7 mouse cellular contexts compared by ENCODE assay signal in genomic region chr2:164823181-164823585, GRCm38 (mm10). TPM values are rescaled to one million over a fixed set of nuclear protein-coding genes. Genes with fewer than 3 reads are reported as not detected.
DNase-seq lines count a peak whose midpoint lies in the region; ATAC-seq and TF ChIP-seq lines count a peak whose summit lies in the region.

No protein-coding gene starts in this region.

- H3K27me3 ChIP-seq in liver, embryonic 14.5 days (ENCODE audit: control insufficient read depth, insufficient read depth, low read length) = no peaks in the 10 kb centered on the region

- peak; percentile 47 for TF ChIP-seq CTCF in liver, embryonic 14.5 days (IDR thresholded peaks at IDR 0.05; ENCODE audit: low read depth)

- intact Hi-C loops in left cerebral cortex, postnatal 14 days (cut with DNase I) = no loop called here
- intact Hi-C loops in left cerebral cortex, postnatal 10 days (cut with DNase I) = no loop called here
- intact Hi-C loops in gastrocnemius, postnatal 14 days (cut with DNase I; ENCODE audit: low total_unique reads) = no loop called here

- under 1% methylated on average over 10 of the region's 10 CpGs for WGBS in liver, embryonic 14.5 days (ENCODE audit: insufficient replicate concordance)

- DNase-seq in left cerebral cortex, postnatal 14 days (ENCODE audit: low spot score in 2 of 2) = peak; percentile 39 to 55
- DNase-seq in left cerebral cortex, postnatal 10 days (ENCODE audit: extremely low spot score in 1 of 2, low spot score in 2 of 2) = no peak
- DNase-seq in liver, embryonic 14.5 days (ENCODE audit: low read depth in 3 of 3, low spot score in 3 of 3) = peak in 2 of 3 experiments; percentile 32 to 52
- DNase-seq in retina, embryonic 14.5 days (ENCODE audit: low spot score) = peak; percentile 65
- no peak for DNase-seq in gastrocnemius, postnatal 14 days

- peak; percentile 65 for ATAC-seq in granulocyte monocyte progenitor cell, adult 5-6 weeks (replicated peaks; ENCODE audit: poor library complexity, severe bottlenecking)
- ATAC-seq in liver, embryonic 14.5 days (ENCODE audit: insufficient read depth) = peak; percentile 59

- peak overlapping the region; percentile 68 for H3K4me2 ChIP-seq in liver, embryonic 14.5 days (ENCODE audit: low read depth)

- H3K9me3 ChIP-seq in liver, embryonic 14.5 days (ENCODE audit: control insufficient read depth, low read length) = no peaks in the 10 kb centered on the region

- H3K27ac ChIP-seq in brown adipose tissue, adult 24 weeks (replicated peaks; ENCODE audit: low read depth, low read length) = peak overlapping the region; percentile 62
- H3K27ac ChIP-seq in liver, embryonic 14.5 days = peak overlapping the region; percentile 9

- H3K9ac ChIP-seq in liver, embryonic 14.5 days (replicated peaks) = peak overlapping the region; percentile 61

- H3K4me3 ChIP-seq in brown adipose tissue, adult 24 weeks (ENCODE audit: insufficient read depth, low read depth, low read length) = peak overlapping the region; percentile 79
- H3K4me3 ChIP-seq in liver, embryonic 14.5 days (ENCODE audit: insufficient read depth in 1 of 2, low read depth in 2 of 2, low read length in 2 of 2) = peak overlapping the region; percentile 58 to 78

- TF ChIP-seq EP300 in liver, embryonic 14.5 days (IDR thresholded peaks at IDR 0.05; ENCODE audit: low read depth) = no peak

- H3K4me1 ChIP-seq in brown adipose tissue, adult 24 weeks (ENCODE audit: control insufficient read depth, insufficient read depth, insufficient read length, low read length) = no peaks in the 10 kb centered on the region
- H3K4me1 ChIP-seq in liver, embryonic 14.5 days (replicated peaks; ENCODE audit: control insufficient read depth in 2 of 2, insufficient read depth in 2 of 2, low read length in 1 of 2) = peaks cover 5 to 8% of the 10 kb centered on the region in 2 experiments

- H3K36me3 ChIP-seq in liver, embryonic 14.5 days (replicated peaks; ENCODE audit: control insufficient read depth, insufficient read depth, low read depth) = peaks cover 7% of the 10 kb centered on the region

RNA-seq across cellular contexts. Expression of gene Zswim1, which starts 0.7 kb away (rescaled TPM):
- 10 to 100 TPM; 21.4 to 22.0 TPM for total RNA-seq in left cerebral cortex, postnatal 14 days (2021)
- 10 to 100 TPM; 19.6 to 20.3 TPM for total RNA-seq in left cerebral cortex, postnatal 10 days (2021)
- 4.1 and 5.3 TPM in 2 replicates for polyA plus RNA-seq in brown adipose tissue, adult 24 weeks (2012; ENCODE audit: insufficient read depth, insufficient read length, missing spikeins)
- 5.8 and 7.0 TPM in 2 replicates for total RNA-seq in granulocyte monocyte progenitor cell, adult 5-6 weeks (2014; fragmentation: Nextera tagmentation)
- total RNA-seq in granulocyte monocyte progenitor cell, adult 5-6 weeks (2017) = 2.8 and 3.5 TPM in 2 replicates
- polyA plus RNA-seq in liver, embryonic 14.5 days (2012; rRNA removed) = 2.0 and 2.6 TPM in 2 replicates
- 3.6 and 4.6 TPM in 2 replicates for polyA plus RNA-seq in liver, embryonic 14.5 days (2014; fragmentation: Nextera tagmentation; extraction: Ambion mirVana)
- total RNA-seq in gastrocnemius, postnatal 14 days (2021) = 1 to 10 TPM; 3.3 to 4.6 TPM

RNA-seq across cellular contexts. Expression of gene Spata25, which starts 5.2 kb away (rescaled TPM):
- not detected for total RNA-seq in left cerebral cortex, postnatal 14 days (2021)
- total RNA-seq in left cerebral cortex, postnatal 10 days (2021) = under 1 TPM in 1 of 2 experiments, not detected in 1; 0.58 TPM
- not detected in 2 replicates for polyA plus RNA-seq in brown adipose tissue, adult 24 weeks (2012; ENCODE audit: insufficient read depth, insufficient read length, missing spikeins)
- not detected in 2 replicates for total RNA-seq in granulocyte monocyte progenitor cell, adult 5-6 weeks (2014; fragmentation: Nextera tagmentation)
- not detected in 2 replicates for total RNA-seq in granulocyte monocyte progenitor cell, adult 5-6 weeks (2017)
- not detected in 2 replicates for polyA plus RNA-seq in liver, embryonic 14.5 days (2012; rRNA removed)
- polyA plus RNA-seq in liver, embryonic 14.5 days (2014; fragmentation: Nextera tagmentation; extraction: Ambion mirVana) = not detected in 2 replicates
- under 1 TPM in 1 of 2 experiments, not detected in 1; 0.49 TPM for total RNA-seq in gastrocnemius, postnatal 14 days (2021)

RNA-seq across cellular contexts. Expression of gene Ctsa, which starts 9.5 kb away (rescaled TPM):
- total RNA-seq in left cerebral cortex, postnatal 14 days (2021) = 10 to 100 TPM; 88.4 to 91.6 TPM
- total RNA-seq in left cerebral cortex, postnatal 10 days (2021) = 10 to 100 TPM; 77.5 to 78.8 TPM
- polyA plus RNA-seq in brown adipose tissue, adult 24 weeks (2012; ENCODE audit: insufficient read depth, insufficient read length, missing spikeins) = 44.9 and 55.0 TPM in 2 replicates
- 89.0 and 135 TPM in 2 replicates for total RNA-seq in granulocyte monocyte progenitor cell, adult 5-6 weeks (2014; fragmentation: Nextera tagmentation)
- 79.5 and 109 TPM in 2 replicates for total RNA-seq in granulocyte monocyte progenitor cell, adult 5-6 weeks (2017)
- polyA plus RNA-seq in liver, embryonic 14.5 days (2012; rRNA removed) = 69.5 and 82.7 TPM in 2 replicates
- polyA plus RNA-seq in liver, embryonic 14.5 days (2014; fragmentation: Nextera tagmentation; extraction: Ambion mirVana) = 59.4 and 60.8 TPM in 2 replicates
- total RNA-seq in gastrocnemius, postnatal 14 days (2021) = 10 to 100 TPM; 51.4 to 55.2 TPM

RNA-seq across cellular contexts. Expression of gene Neurl2, which starts 10.1 kb away (rescaled TPM):
- total RNA-seq in left cerebral cortex, postnatal 14 days (2021) = 1 to 10 TPM; 3.6 to 4.5 TPM
- total RNA-seq in left cerebral cortex, postnatal 10 days (2021) = 1 to 10 TPM; 5.4 to 6.7 TPM
- polyA plus RNA-seq in brown adipose tissue, adult 24 weeks (2012; ENCODE audit: insufficient read depth, insufficient read length, missing spikeins) = 1.1 and 4.1 TPM in 2 replicates
- 6.1 and 8.7 TPM in 2 replicates for total RNA-seq in granulocyte monocyte progenitor cell, adult 5-6 weeks (2014; fragmentation: Nextera tagmentation)
- total RNA-seq in granulocyte monocyte progenitor cell, adult 5-6 weeks (2017) = 3.4 and 4.0 TPM in 2 replicates
- polyA plus RNA-seq in liver, embryonic 14.5 days (2012; rRNA removed) = 0.70 and 1.2 TPM in 2 replicates
- polyA plus RNA-seq in liver, embryonic 14.5 days (2014; fragmentation: Nextera tagmentation; extraction: Ambion mirVana) = 1.0 and 1.5 TPM in 2 replicates
- 10 to 100 TPM; 44.8 to 49.4 TPM for total RNA-seq in gastrocnemius, postnatal 14 days (2021)

RNA-seq across cellular contexts. Expression of gene Zswim3, which starts 18.3 kb away (rescaled TPM):
- total RNA-seq in left cerebral cortex, postnatal 14 days (2021) = 1 to 10 TPM; 7.7 to 8.3 TPM
- total RNA-seq in left cerebral cortex, postnatal 10 days (2021) = 1 to 10 TPM; 8.9 to 9.0 TPM
- 1.5 and 3.6 TPM in 2 replicates for polyA plus RNA-seq in brown adipose tissue, adult 24 weeks (2012; ENCODE audit: insufficient read depth, insufficient read length, missing spikeins)
- 2.7 and 4.1 TPM in 2 replicates for total RNA-seq in granulocyte monocyte progenitor cell, adult 5-6 weeks (2014; fragmentation: Nextera tagmentation)
- 1.8 and 2.0 TPM in 2 replicates for total RNA-seq in granulocyte monocyte progenitor cell, adult 5-6 weeks (2017)
- polyA plus RNA-seq in liver, embryonic 14.5 days (2012; rRNA removed) = 2.2 and 2.4 TPM in 2 replicates
- polyA plus RNA-seq in liver, embryonic 14.5 days (2014; fragmentation: Nextera tagmentation; extraction: Ambion mirVana) = 3.7 and 4.5 TPM in 2 replicates
- total RNA-seq in gastrocnemius, postnatal 14 days (2021) = 1 to 10 TPM; 1.1 to 1.2 TPM

Comparison
In these comparisons a context has a peak if more than half of its experiments do, and no peak if none do; other contexts are left out.
1. DNase-seq: peak in left cerebral cortex, postnatal 14 days (2 of 2), liver, embryonic 14.5 days (2 of 3) and retina, embryonic 14.5 days (single experiment); none in left cerebral cortex, postnatal 10 days (0 of 2) and gastrocnemius, postnatal 14 days (single experiment).